Mouse (Mus musculus) erythroblast, adult 5-6 weeks (primary cell): Measurements from ENCODE around the gene Tcf12. TPM values are rescaled to one million over a fixed set of nuclear protein-coding genes. Genes with fewer than 3 reads are reported as not detected.

ENCODE experiments used
- ATAC-seq: replicated peaks from 2 replicates; pipeline ENCODE4 v1.8.0; 2016; ENCODE audit warnings: moderate number of reproducible peaks, mild to moderate bottlenecking, moderate TSS enrichment, inconsistent platforms; ENCODE audit not compliant: poor library complexity, low FRiP score, severe bottlenecking
- total RNA-seq, 2 experiments: library from RNA; stranded (forward) in 1 of 2; stranded (reverse) in 1 of 2; fragments of 150-400 nt in 1 of 2; fragments of 200-764, 138-1000 nt in 1 of 2; gene quantifications; 2 replicates each; pipeline versions ENCODE4 v1.2.3 to v1.2.4; 2015 to 2017; ENCODE audit warnings: low replicate concordance in 2 of 2

Tcf12 gene
- total RNA-seq, 2 experiments from 2014 or later, result 10.9 to 22.1 TPM

GRCm38 (mm10) chr9:71861629-71862028, 250.0 kb downstream of the Tcf12 start:
- no peak for ATAC-seq

GRCm38 (mm10) chr9:71857926-71858325, 253.7 kb downstream of the Tcf12 start:
- no peak for ATAC-seq

GRCm38 (mm10) chr9:71853904-71854303, 257.8 kb downstream of the Tcf12 start:
- no peak for ATAC-seq

DNA sequence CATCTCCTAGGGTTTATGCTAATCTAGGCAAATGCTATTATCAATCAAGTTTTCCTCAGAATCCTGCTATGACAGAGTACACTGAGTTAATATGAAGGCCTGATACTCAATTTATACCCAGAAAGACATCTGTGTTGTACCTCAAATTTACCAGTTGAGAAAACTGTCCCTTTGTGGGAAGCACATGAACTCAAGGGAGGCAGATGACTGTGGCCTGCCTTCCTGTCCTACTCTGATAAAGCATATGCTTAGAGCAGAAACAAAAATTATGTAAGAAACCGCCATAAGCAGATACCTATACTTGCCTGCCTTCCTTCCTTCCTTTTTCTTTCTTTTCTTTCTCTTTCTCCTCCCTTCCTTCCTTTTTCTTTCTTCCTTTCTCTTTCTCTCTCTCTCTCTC, 261.4 kb downstream of the Tcf12 start:
- ATAC-seq, result no peak

- ATAC-seq, result no peak
These were observed 263.3 kb downstream of the Tcf12 start for GRCm38 (mm10) chr9:71848392-71848791.

DNA sequence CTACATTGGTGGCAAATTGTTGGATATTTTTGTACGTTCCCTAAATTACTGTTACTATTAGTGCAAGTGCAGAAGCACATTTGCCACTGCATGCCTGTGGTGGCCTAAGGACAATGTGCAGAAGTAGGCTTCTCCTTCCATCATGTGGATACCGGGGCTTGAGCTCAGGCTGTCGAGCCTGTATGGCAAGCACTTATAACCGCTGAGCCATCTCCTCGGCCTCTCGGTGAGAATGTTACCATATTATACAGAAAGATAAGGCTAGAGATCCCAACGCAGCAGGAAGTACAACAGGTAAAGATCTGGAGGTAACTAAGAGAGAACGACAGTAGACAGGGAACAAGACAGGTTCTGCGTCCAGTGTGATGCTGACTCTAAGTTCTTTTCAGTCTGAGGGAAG, 263.8 kb downstream of the Tcf12 start:
- no peak for ATAC-seq

- no peak for ATAC-seq
These were observed 269.8 kb downstream of the Tcf12 start for GRCm38 (mm10) chr9:71841850-71842249.

DNA sequence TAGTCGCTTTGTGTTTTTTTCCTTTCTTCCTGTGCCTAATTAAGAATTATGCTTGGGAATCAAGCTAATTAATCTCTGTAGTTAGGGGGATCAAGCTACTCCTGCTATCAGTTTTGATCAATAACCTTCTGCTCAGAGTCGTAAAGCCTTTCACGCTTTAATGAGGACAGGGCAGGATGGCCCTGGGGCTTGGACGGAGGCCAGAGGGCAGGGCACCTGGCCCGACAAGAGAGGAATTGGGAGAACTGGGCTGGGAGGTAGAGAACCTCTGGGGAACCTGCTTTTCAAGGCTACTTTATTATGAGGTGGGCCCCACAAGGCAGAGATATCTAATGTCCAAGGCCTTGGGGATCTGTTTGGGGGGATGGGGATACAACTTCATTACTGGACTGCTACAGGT, 274.3 kb downstream of the Tcf12 start:
- ATAC-seq, result no peak

- ATAC-seq, result no peak
These were observed 275.3 kb downstream of the Tcf12 start for GRCm38 (mm10) chr9:71836366-71836765.

GRCm38 (mm10) chr9:71835203-71835815, 276.4 kb downstream of the Tcf12 start:
- ATAC-seq, result no peak

DNA sequence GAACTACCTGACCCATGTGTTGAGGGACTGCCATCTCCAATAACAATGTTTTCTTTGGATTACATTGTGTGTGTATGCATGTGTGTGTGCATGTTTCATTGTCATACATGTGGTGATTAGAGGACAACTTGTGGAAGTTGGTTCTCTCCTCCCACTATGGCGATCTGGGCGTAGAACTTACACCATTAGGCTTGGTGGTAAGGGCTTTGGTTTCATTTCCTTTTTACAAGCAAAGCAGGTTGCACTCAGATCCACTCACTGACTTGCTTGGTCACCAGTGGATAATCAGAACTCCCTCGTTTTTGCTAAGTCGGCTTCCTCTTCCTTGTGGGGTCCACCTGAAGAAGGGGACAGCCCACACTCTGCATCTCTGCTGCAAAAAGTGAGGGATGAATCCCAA, 277.0 kb downstream of the Tcf12 start:
- ATAC-seq, result no peak

DNA sequence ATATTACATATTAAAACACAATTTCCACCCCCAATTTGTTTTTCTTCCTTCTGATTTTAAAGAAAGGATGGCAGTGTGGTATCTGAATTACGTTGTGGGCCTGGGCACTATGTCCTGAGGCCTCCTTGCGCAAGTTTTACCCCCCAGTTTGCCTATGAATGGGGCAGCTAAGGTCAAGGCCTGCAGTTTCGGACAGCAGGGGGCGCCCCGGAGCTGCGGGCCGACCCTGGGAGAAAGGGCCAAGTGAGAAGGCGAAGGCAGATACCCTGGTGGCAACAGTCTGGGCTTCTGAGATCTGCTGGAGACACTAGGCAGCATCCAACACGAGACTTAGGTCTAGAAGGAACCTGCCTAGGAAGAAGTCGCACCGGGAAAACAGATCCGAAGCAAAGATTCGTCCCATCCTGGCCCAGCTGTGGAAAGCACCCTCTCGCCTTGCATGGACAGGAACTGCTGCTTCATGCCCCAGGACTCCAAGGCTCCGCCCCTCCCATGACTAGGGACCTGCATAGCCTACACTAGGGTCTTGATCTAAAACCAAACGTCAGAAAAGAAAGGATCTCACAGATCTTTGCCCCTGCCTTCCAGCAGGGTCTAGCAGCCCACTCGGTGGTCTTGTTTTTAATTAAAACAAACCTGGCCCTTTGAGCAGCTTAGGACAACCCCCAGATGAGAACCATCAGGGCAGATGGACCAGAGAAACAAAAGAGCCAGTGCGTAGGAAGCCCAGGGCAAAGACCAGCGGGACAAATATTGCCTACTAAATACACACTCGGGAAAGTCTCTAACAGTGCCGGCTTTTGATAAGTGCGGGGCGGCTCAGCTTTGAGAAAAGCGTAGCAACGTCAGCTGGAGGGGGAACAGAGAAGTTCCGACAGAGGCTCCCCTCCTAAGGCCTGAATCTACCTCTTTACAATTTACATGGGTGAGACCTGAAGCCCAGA, 279.6 kb downstream of the Tcf12 start:
- ATAC-seq, result no peak; the same call in 1 of the 2 replicates

GRCm38 (mm10) chr9:71830994-71831393, 280.7 kb downstream of the Tcf12 start:
- ATAC-seq, result no peak

DNA sequence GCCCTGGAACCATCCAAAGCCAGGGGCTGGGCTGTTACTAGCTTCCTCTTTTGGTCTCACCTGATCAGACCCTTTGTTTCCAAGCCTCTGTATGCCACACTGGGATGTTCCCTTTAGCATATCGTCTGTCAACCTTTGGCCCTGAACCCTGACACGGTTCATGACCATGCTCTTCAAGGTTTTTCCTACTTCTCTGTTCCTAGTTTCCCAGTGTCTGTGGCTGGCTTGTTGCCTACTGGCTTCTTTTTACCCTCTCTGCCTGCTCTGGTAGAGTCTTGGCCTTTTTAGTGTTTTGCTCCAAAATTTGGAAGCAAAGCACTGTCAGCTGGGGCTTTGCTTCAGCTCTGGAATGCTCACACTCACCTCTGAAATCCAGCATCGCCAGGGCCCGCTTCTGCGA, 281.3 kb downstream of the Tcf12 start:
- ATAC-seq, result no peak

DNA sequence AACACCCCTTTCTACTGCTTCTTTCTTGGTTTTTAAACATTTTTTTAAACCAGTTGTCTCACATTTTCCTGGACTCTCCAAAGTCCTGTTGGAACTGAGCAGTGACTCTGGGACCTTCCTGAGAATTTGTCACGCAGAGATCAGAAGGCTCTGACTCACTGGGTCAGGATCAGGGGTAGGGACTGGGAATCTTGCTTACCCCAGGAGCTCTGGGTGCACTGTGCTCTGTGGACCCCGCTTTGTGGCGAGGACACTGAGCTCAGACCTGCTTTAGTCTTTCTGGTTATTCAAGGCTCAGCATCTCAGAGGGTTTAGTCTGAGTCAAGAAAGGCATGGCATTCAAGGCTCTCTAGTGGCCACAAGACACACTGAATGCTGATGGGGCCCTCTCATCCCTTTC, 281.9 kb downstream of the Tcf12 start:
- no peak for ATAC-seq

- no peak for ATAC-seq
These were observed 282.5 kb downstream of the Tcf12 start for GRCm38 (mm10) chr9:71829137-71829536.

- ATAC-seq, result no peak
These were observed 284.3 kb downstream of the Tcf12 start for GRCm38 (mm10) chr9:71827371-71827770.

GRCm38 (mm10) chr9:71826040-71826525, 285.6 kb downstream of the Tcf12 start:
- ATAC-seq, result no peak

DNA sequence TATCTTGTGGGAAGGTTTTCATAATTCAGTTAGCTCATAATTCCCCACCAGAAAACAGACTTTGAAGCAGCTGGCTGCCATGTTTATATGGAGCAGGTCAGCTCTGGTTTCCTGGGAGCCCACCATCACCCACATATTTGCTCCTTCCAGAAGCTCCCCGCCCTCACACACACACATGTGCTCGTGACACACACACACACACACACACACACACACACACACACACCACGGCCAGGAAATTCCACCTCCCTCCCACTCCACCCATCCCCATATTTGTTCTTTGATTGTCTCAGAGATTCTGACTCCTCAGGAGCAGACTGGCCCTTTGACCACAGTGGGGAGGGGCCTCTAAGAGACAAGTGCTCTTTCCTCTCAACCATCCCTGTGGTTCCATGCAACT, 289.7 kb downstream of the Tcf12 start:
- ATAC-seq, result no peak

DNA sequence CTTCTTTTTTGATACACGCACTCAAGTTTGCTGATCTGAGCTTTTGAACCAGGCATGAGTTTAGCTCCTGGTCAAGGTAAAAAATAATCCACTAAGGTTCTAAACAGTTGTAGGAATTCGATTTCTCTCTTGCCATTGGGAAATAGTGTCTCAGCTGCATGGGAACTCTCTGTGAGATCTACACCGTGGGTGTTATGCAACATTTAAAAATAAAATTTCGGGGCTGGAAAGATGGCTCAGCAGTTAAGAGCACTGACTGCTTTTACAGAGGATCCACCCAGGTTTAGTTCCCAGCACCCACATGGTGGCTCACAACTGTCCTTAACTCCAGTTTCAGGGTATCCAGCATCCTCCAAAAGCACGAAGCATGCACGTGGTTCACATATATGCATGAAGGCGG, 293.2 kb downstream of the Tcf12 start:
- ATAC-seq, result no peak

- ATAC-seq, result no peak
These were observed 295.6 kb downstream of the Tcf12 start for GRCm38 (mm10) chr9:71816121-71816520.
